Comparison of ENCODE assay signal across 20 mouse cellular contexts in genomic region chr7:40794458-40795207, GRCm38 (mm10).
DNase-seq lines count a peak whose midpoint lies in the region; ATAC-seq and TF ChIP-seq lines count a peak whose summit lies in the region.
"Had no signal": no experiment of that assay in that cellular context is flagged by ENCODE, and none has a peak within 500 bp of the region (broad histone marks: within the 10 kb centered on the region; RNA-seq: fewer than 3 reads in every experiment).

No protein-coding gene starts in this region.

- no peak overlapping the region for H3K9ac ChIP-seq in embryonic facial prominence, embryonic 14.5 days (ENCODE audit: low read depth, low read length)
- H3K9ac ChIP-seq in midbrain, postnatal 0 days (replicated peaks; ENCODE audit: low read length, poor library complexity, severe bottlenecking), result no peak overlapping the region
- H3K9ac ChIP-seq: embryonic facial prominence, embryonic 13.5 days; kidney, embryonic 15.5 days; limb, embryonic 13.5 days; liver, embryonic 13.5 days; lung, embryonic 14.5 days had no signal

- H3K27ac ChIP-seq in embryonic facial prominence, embryonic 14.5 days (replicated peaks; ENCODE audit: low read depth, low read length), result no peak overlapping the region
- H3K27ac ChIP-seq in embryonic facial prominence, embryonic 10.5 days (replicated peaks), result no peak overlapping the region
- H3K27ac ChIP-seq in midbrain, postnatal 0 days (ENCODE audit: low read depth, low read length), result no peak overlapping the region
- H3K27ac ChIP-seq: embryonic facial prominence, embryonic 13.5 days; heart, adult 2 months; kidney, embryonic 15.5 days; limb, embryonic 13.5 days; liver, embryonic 13.5 days had no signal

- no peak overlapping the region for H3K4me2 ChIP-seq in embryonic facial prominence, embryonic 14.5 days (ENCODE audit: low read depth, low read length)
- H3K4me2 ChIP-seq in midbrain, postnatal 0 days (ENCODE audit: low read depth, low read length, poor library complexity, severe bottlenecking), result no peak overlapping the region
- H3K4me2 ChIP-seq: embryonic facial prominence, embryonic 13.5 days; kidney, embryonic 15.5 days; limb, embryonic 13.5 days; liver, embryonic 13.5 days; lung, embryonic 14.5 days had no signal

- DNase-seq in embryonic facial prominence, embryonic 14.5 days (ENCODE audit: low spot score), result peak; percentile 12
- DNase-seq in embryonic facial prominence, embryonic 10.5 days (ENCODE audit: low spot score), result no peak
- peak; percentile 22 to 32 for DNase-seq in layer of hippocampus, postnatal 10 days (ENCODE audit: low spot score in 2 of 2)
- no peak for DNase-seq in layer of hippocampus, postnatal 36 days
- DNase-seq in brain, embryonic 14.5 days (ENCODE audit: low read depth), result peak; percentile 39
- peak; percentile 70 for DNase-seq in midbrain, postnatal 0 days (ENCODE audit: low spot score)
- DNase-seq in testis, postnatal 10 days (ENCODE audit: low spot score), result no peak
- DNase-seq: cerebellum, adult 9-10 months; heart, adult 2 months; kidney, postnatal 4 days; layer of hippocampus, adult 9-11 months; liver, embryonic 13.5 days; lung, embryonic 14.5 days; lung, postnatal 4 days; thymus, postnatal 4 days had no signal

- 72% methylated on average over 11 of the region's 11 CpGs for WGBS in embryonic facial prominence, embryonic 14.5 days
- WGBS in embryonic facial prominence, embryonic 10.5 days, result 90% methylated on average over 11 of the region's 11 CpGs
- WGBS in midbrain, postnatal 0 days, result 72% methylated on average over 11 of the region's 11 CpGs

- H3K9me3 ChIP-seq in embryonic facial prominence, embryonic 14.5 days (ENCODE audit: control insufficient read depth, low read length), result no peaks in the 10 kb centered on the region
- H3K9me3 ChIP-seq in embryonic facial prominence, embryonic 10.5 days, result no peaks in the 10 kb centered on the region
- no peaks in the 10 kb centered on the region for H3K9me3 ChIP-seq in midbrain, postnatal 0 days (ENCODE audit: low read length)
- H3K9me3 ChIP-seq: embryonic facial prominence, embryonic 13.5 days; kidney, embryonic 15.5 days; limb, embryonic 13.5 days; liver, embryonic 13.5 days had no signal

- no peaks in the 10 kb centered on the region for H3K27me3 ChIP-seq in embryonic facial prominence, embryonic 14.5 days (replicated peaks; ENCODE audit: control insufficient read depth, insufficient read depth, low read length)
- H3K27me3 ChIP-seq in embryonic facial prominence, embryonic 10.5 days (replicated peaks; ENCODE audit: low read depth, poor library complexity, severe bottlenecking), result no peaks in the 10 kb centered on the region
- no peaks in the 10 kb centered on the region for H3K27me3 ChIP-seq in midbrain, postnatal 0 days (ENCODE audit: insufficient read depth, low read length)
- H3K27me3 ChIP-seq: CH12.LX; embryonic facial prominence, embryonic 13.5 days; kidney, embryonic 15.5 days; limb, embryonic 13.5 days; liver, embryonic 13.5 days had no signal

- H3K36me3 ChIP-seq in embryonic facial prominence, embryonic 14.5 days (ENCODE audit: control insufficient read depth, insufficient read depth, low read length), result no peaks in the 10 kb centered on the region
- H3K36me3 ChIP-seq in embryonic facial prominence, embryonic 10.5 days (replicated peaks), result no peaks in the 10 kb centered on the region
- H3K36me3 ChIP-seq in midbrain, postnatal 0 days (ENCODE audit: insufficient read depth, low read length), result no peaks in the 10 kb centered on the region
- H3K36me3 ChIP-seq: embryonic facial prominence, embryonic 13.5 days; kidney, embryonic 15.5 days; limb, embryonic 13.5 days; liver, embryonic 13.5 days had no signal

- no peak for ATAC-seq in embryonic facial prominence, embryonic 14.5 days (ENCODE audit: low read depth)
- no peak for ATAC-seq in midbrain, postnatal 0 days (ENCODE audit: low FRiP score)
- ATAC-seq: intestine, postnatal 0 days had no signal

- H3K4me1 ChIP-seq in embryonic facial prominence, embryonic 14.5 days (ENCODE audit: control insufficient read depth, insufficient read depth, low read length), result 0 out of 2 replicates have a peak, but pooled peaks cover 4% of the 10 kb centered on the region
- H3K4me1 ChIP-seq in embryonic facial prominence, embryonic 10.5 days, result 0 out of 2 replicates have a peak, but pooled peaks cover 2% of the 10 kb centered on the region
- no peaks in the 10 kb centered on the region for H3K4me1 ChIP-seq in midbrain, postnatal 0 days (ENCODE audit: insufficient read depth, low read length)
- H3K4me1 ChIP-seq: embryonic facial prominence, embryonic 13.5 days; kidney, embryonic 15.5 days; limb, embryonic 13.5 days; liver, embryonic 13.5 days had no signal

- no peak overlapping the region for H3K4me3 ChIP-seq in embryonic facial prominence, embryonic 14.5 days (ENCODE audit: low read depth, low read length)
- no peak overlapping the region for H3K4me3 ChIP-seq in embryonic facial prominence, embryonic 10.5 days
- H3K4me3 ChIP-seq in midbrain, postnatal 0 days (ENCODE audit: low read depth, low read length), result no peak overlapping the region
- H3K4me3 ChIP-seq: embryonic facial prominence, embryonic 13.5 days; heart, adult 2 months; kidney, embryonic 15.5 days; limb, embryonic 13.5 days; liver, embryonic 13.5 days had no signal

- no peak for TF ChIP-seq CTCF in brain, embryonic 14.5 days (IDR thresholded peaks at IDR 0.05; ENCODE audit: borderline replicate concordance, extremely low read depth, insufficient read depth, insufficient read length)
- TF ChIP-seq CTCF in midbrain, postnatal 0 days (IDR thresholded peaks at IDR 0.05), result no peak

- no peak for TF ChIP-seq POLR2A in brain, embryonic 14.5 days (IDR thresholded peaks at IDR 0.05; ENCODE audit: borderline replicate concordance, extremely low read depth, insufficient read depth, insufficient read length, poor library complexity, severe bottlenecking)

Comparison
In these comparisons a context has a peak if more than half of its experiments do, and no peak if none do; other contexts are left out.
1. DNase-seq: peak in embryonic facial prominence, embryonic 14.5 days (single experiment), layer of hippocampus, postnatal 10 days (2 of 2), brain, embryonic 14.5 days (single experiment) and midbrain, postnatal 0 days (single experiment); none in embryonic facial prominence, embryonic 10.5 days (single experiment), layer of hippocampus, postnatal 36 days (0 of 2) and testis, postnatal 10 days (single experiment).